In genomic region chr12:58556060-58556459, GRCm38 (mm10) we compare ENCODE assay signal across 28 mouse cellular contexts.
A peak's percentile ranks its signal among the peaks of the same experiment; 100 is the strongest.
DNase-seq lines count a peak whose midpoint lies in the region; ATAC-seq and TF ChIP-seq lines count a peak whose summit lies in the region.
"Had no signal": no experiment of that assay in that cellular context is flagged by ENCODE, and none has a peak within 500 bp of the region (broad histone marks: within the 10 kb centered on the region; RNA-seq: fewer than 3 reads in every experiment).

No protein-coding gene starts in this region.

- no peak for DNase-seq in frontal cortex, postnatal 36 days (ENCODE audit: low spot score in 2 of 2)
- DNase-seq in lung, postnatal 4 days: no peak
- peak; percentile 86 for DNase-seq in 3T3-L1 (ENCODE audit: low read depth, low spot score)
- no peak for DNase-seq in adrenal gland, adult 18-20 months (ENCODE audit: low spot score in 2 of 2)
- no peak for DNase-seq in right cerebral cortex, postnatal 36 days (ENCODE audit: low spot score in 2 of 2)
- DNase-seq: adrenal gland, adult 8-10 months; cerebellum, adult 18-20 months; cerebellum, postnatal 36 days; embryo, embryonic 11 days; gastrocnemius, postnatal 36 days; kidney, postnatal 36 days; layer of hippocampus, postnatal 36 days; liver, embryonic 13.5 days; right cerebral cortex, adult 18-20 months; thymus, postnatal 14 days had no signal

- no peaks in the 10 kb centered on the region for H3K36me3 ChIP-seq in lung, embryonic 15.5 days
- H3K36me3 ChIP-seq: embryonic facial prominence, embryonic 15.5 days; forebrain, embryonic 15.5 days; heart, embryonic 10.5 days; hindbrain, embryonic 15.5 days; limb, embryonic 12.5 days; liver, embryonic 13.5 days; midbrain, embryonic 15.5 days; neural tube, embryonic 12.5 days had no signal

- ATAC-seq in frontal cortex, adult (ENCODE audit: low TSS enrichment): peak; percentile 50; the same call in 1 of the 2 replicates
- peak; percentile 78 for ATAC-seq in lung, embryonic 15.5 days (ENCODE audit: borderline replicate concordance, extremely low read depth, low FRiP score, low TSS enrichment)
- ATAC-seq: CD4-positive, CD25-positive, alpha-beta regulatory T cell, adult 4 months; forebrain, embryonic 15.5 days; midbrain, embryonic 15.5 days; Patski had no signal

- H3K4me3 ChIP-seq in lung, embryonic 15.5 days: no peak overlapping the region
- no peak overlapping the region for H3K4me3 ChIP-seq in embryonic fibroblast, embryonic 13.5 days (ENCODE audit: insufficient read depth, low read length)
- H3K4me3 ChIP-seq: embryonic facial prominence, embryonic 15.5 days; forebrain, embryonic 15.5 days; heart, embryonic 10.5 days; hindbrain, embryonic 15.5 days; limb, embryonic 12.5 days; liver, embryonic 13.5 days; midbrain, embryonic 15.5 days; neural tube, embryonic 12.5 days had no signal

- H3K4me1 ChIP-seq in lung, embryonic 15.5 days: peaks cover 10% of the 10 kb centered on the region
- H3K4me1 ChIP-seq in embryonic fibroblast, embryonic 13.5 days (ENCODE audit: control insufficient read depth, insufficient read depth, low read length): peaks cover 10% of the 10 kb centered on the region
- H3K4me1 ChIP-seq: embryonic facial prominence, embryonic 15.5 days; heart, embryonic 10.5 days; hindbrain, embryonic 15.5 days; limb, embryonic 12.5 days; liver, embryonic 13.5 days; midbrain, embryonic 15.5 days; neural tube, embryonic 12.5 days had no signal

- no peaks in the 10 kb centered on the region for H3K9me3 ChIP-seq in lung, embryonic 15.5 days
- H3K9me3 ChIP-seq: embryonic facial prominence, embryonic 15.5 days; forebrain, embryonic 15.5 days; heart, embryonic 10.5 days; hindbrain, embryonic 15.5 days; limb, embryonic 12.5 days; liver, embryonic 13.5 days; midbrain, embryonic 15.5 days; neural tube, embryonic 12.5 days had no signal

- TF ChIP-seq CTCF in embryonic fibroblast, embryonic 13.5 days (IDR thresholded peaks at IDR 0.05; ENCODE audit: borderline replicate concordance, insufficient read depth, low read length): no peak

- WGBS in lung, embryonic 15.5 days: 43% methylated on average over 1 of the region's 1 CpGs

- H3K27ac ChIP-seq in lung, embryonic 15.5 days: no peak overlapping the region
- H3K27ac ChIP-seq in embryonic fibroblast, embryonic 13.5 days (ENCODE audit: insufficient read depth, low read length): peak overlapping the region; percentile 94
- H3K27ac ChIP-seq: embryonic facial prominence, embryonic 15.5 days; forebrain, embryonic 15.5 days; heart, embryonic 10.5 days; hindbrain, embryonic 15.5 days; limb, embryonic 12.5 days; liver, embryonic 13.5 days; macrophage; midbrain, embryonic 15.5 days; neural tube, embryonic 12.5 days had no signal

- H3K27me3 ChIP-seq in lung, embryonic 15.5 days: no peaks in the 10 kb centered on the region
- H3K27me3 ChIP-seq: embryonic facial prominence, embryonic 15.5 days; forebrain, embryonic 15.5 days; hindbrain, embryonic 15.5 days; limb, embryonic 12.5 days; liver, embryonic 13.5 days; midbrain, embryonic 15.5 days; neural tube, embryonic 12.5 days; Patski had no signal

- H3K9ac ChIP-seq in lung, embryonic 15.5 days: no peak overlapping the region
- H3K9ac ChIP-seq: embryonic facial prominence, embryonic 15.5 days; forebrain, embryonic 15.5 days; hindbrain, embryonic 15.5 days; limb, embryonic 12.5 days; liver, embryonic 13.5 days; midbrain, embryonic 15.5 days; neural tube, embryonic 12.5 days had no signal

- TF ChIP-seq POLR2A in embryonic fibroblast, embryonic 13.5 days (IDR thresholded peaks at IDR 0.05; ENCODE audit: low read depth, low read length): no peak

- H3K4me2 ChIP-seq in lung, embryonic 15.5 days: no peak overlapping the region
- H3K4me2 ChIP-seq: embryonic facial prominence, embryonic 15.5 days; forebrain, embryonic 15.5 days; hindbrain, embryonic 15.5 days; limb, embryonic 12.5 days; liver, embryonic 13.5 days; midbrain, embryonic 15.5 days; neural tube, embryonic 12.5 days had no signal
